Mouse (Mus musculus): ENCODE results near the gene Mepce.
A peak's percentile ranks its signal among the peaks of the same experiment; 100 is the strongest.

Gene Mepce

GRCm38 (mm10) chr5:137741023-137741931, 46.2 kb downstream of the Mepce start, which contains the start of gene Nyap1:
TSS of gene Nyap1 (minus strand) at chr5:137741607.
- peak; percentile 80 to 81 for DNase-seq (ENCODE audit: low spot score in 2 of 2)

GRCm38 (mm10) chr5:137740506-137740905, 46.9 kb downstream of the Mepce start:
- no peak for DNase-seq (ENCODE audit: low spot score in 2 of 2)

- no peak for DNase-seq (ENCODE audit: low spot score in 2 of 2)
These were observed 48.0 kb downstream of the Mepce start for GRCm38 (mm10) chr5:137739471-137739870.

DNA sequence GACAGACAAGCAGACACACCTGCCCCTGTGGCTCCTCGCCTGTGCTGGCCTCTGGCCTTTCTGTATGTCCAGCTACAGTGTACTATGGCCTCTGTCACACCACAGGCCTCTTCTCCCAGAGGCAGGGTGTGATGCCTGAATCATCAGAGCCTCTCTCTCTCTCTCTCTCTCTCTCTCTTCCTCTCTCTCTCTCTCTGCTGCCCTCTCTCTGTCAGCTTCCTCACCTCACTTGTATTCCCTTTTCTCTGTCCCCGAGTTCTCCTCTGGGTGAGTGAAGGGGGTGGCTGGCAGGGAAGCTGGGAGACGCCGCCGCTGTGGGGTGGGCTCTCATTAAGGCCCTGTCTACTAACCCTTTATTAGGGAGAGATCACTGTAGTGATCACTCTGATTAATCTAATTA, 48.9 kb downstream of the Mepce start:
- DNase-seq (ENCODE audit: low spot score in 2 of 2): no peak

GRCm38 (mm10) chr5:137737400-137737940, 50.0 kb downstream of the Mepce start:
- no peak for DNase-seq (ENCODE audit: low spot score in 2 of 2)

DNA sequence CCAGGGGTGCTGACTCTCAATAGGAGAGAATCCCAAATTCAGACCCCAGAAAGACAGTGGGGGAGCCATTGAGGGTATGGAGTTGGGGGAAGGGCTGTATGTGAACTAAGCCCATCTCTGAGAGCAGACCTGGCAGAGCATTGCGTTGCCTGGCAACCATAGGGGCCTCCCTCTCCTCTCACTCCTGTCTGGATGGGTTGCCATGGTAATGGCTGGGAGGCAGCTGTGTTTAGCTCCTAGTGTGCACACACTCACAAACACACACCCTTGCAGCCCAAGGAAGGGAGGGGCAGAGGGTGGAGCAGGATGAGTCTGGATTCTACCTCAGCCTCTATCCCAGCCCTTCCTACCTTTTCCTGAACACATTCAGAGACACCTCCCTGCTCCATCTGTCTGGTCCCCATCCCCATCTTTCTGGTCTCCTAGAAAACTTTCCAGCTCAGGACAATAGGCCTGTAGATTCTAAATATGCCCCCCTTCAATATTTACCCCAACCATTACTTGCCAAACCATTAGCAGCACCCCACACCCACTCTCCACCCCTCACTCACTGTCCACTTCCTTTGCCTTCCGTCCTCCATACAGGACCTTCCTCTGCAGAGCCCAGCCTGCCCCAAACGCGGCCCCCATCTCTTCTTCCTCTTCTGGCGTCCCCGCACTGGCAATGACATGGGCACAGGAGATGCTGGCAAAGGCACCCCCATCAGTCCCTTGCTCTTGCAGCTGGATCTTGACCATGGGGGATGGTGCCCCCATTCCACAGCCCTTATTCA, 53.0 kb downstream of the Mepce start:
- DNase-seq (ENCODE audit: low spot score in 2 of 2): peak; percentile 83 to 92

GRCm38 (mm10) chr5:137733638-137734288, 53.7 kb downstream of the Mepce start:
- DNase-seq (ENCODE audit: low spot score in 2 of 2): no peak
